Mouse (Mus musculus) spleen, adult 2 months (tissue): ENCODE measurements around the gene Bcl2l11.

Experiments used
- CTCF ChIP-seq: fragments of 200-500 bp; IDR thresholded peaks from 2 replicates; pipeline ENCODE4 v1.5.1; 2011; ENCODE audit warnings: mild to moderate bottlenecking, inconsistent platforms; ENCODE audit not compliant: insufficient read depth, insufficient read length, insufficient replicate concordance; ENCODE audit errors: extremely low read depth
- POLR2A ChIP-seq: fragments of 200-500 bp; IDR thresholded peaks from 2 replicates; pipeline ENCODE4 v1.6.1; 2011; ENCODE audit warnings: low read depth, low read length, inconsistent platforms

GRCm38 (mm10) chr2:128126591-128127051 is 783 bp downstream of the Bcl2l11 start:
- TF ChIP-seq CTCF (no peak), POLR2A (no peak)
